Mouse (Mus musculus) layer of hippocampus, adult 8-10 months (tissue): ENCODE data around the gene 1500015O10Rik. TPM values are rescaled to one million over a fixed set of nuclear protein-coding genes. Genes with fewer than 3 reads are reported as not detected.

Experiments used
- DNase-seq, 2 experiments: peaks; one replicate each; pipeline ENCODE4 v3.0.0; 2022; ENCODE audit warnings: low spot score in 2 of 2
- total RNA-seq, 4 experiments: library from RNA; stranded (reverse); gene quantifications; 2 replicates each; pipeline ENCODE4 v1.2.4; 2022

The 1500015O10Rik gene
- total RNA-seq, 4 experiments from 2014 or later = 1.4 to 8.2 (median 3.3) TPM

DNA sequence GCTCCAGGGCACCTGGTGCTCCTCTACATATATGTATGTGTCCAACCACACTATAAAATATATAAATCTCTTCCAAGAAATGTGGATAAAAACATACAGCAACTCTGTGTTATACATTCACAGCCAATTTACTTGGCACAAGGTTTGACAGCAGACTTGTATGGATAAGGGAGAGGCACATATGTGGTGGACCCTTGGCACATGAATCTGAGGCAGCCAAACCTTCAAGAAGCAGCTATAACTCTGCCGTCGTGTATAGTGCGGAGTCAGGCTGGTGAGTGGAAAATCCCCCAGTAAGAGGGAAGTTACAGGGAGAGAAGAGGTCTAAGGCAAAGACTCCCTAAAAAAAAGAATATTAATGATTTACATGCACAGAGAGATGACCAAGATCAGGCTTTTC is 42.3 kb downstream of the 1500015O10Rik start:
- DNase-seq = no peak

DNA sequence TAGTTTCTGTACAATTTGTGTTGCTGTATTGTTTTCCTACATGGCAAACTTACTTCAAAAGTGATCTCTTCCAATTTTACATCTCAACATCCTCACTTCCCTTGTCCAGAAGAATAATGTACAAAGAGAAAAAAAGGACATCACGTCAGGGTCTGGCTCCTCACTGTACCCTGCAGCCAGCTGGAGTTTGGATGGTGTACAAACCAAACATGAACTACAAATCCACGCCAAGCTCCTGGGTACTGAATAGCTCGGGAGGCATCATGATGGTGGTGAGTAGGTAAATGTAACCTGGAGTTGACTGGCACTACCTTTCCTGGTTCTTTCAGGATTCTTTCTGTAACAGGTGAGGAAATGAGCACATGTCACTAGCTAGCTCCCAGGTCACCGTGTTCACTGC is 43.7 kb downstream of the 1500015O10Rik start:
- DNase-seq = no peak

DNA sequence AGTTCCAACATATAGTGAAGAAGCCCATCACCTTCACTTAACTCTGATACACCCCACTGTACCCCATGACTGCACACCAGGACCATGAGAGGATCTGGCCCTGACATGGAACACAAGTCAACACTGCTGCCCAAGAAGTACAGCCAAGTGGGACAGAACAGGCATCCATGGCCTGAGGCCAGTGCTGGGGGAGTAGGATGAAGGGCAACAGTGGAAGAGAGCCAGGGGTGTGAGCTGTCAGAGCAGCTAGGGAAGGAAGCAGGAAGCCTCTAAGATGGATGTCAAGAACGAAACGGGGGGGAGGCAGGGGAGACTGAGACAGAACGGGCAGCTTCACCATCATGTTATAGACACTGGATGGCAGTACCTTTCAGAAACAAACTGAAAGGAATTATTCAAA is 45.7 kb downstream of the 1500015O10Rik start:
- DNase-seq = no peak

- DNase-seq = no peak
Measured at GRCm38 (mm10) chr1:43781195-43781594, 50.8 kb downstream of the 1500015O10Rik start.

DNA sequence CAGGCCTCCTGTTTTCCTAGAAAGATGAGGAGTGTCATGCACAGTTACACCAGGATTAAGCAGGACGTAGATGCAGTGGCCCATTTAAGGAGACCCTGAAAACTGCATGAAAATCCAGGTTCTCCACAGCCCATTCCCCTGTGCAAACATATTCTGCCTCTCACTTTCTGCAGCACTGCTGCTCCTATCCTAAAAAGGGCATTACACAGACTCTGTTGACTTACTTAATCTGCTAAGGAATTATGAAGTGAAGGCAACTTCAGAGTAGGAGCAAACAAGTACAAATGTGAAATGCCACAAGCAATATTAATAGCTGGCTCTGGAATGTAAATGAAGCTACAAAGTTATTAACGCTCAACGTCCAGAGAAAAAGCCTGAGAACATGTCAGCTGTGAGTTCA is 51.3 kb downstream of the 1500015O10Rik start:
- DNase-seq = no peak

DNA sequence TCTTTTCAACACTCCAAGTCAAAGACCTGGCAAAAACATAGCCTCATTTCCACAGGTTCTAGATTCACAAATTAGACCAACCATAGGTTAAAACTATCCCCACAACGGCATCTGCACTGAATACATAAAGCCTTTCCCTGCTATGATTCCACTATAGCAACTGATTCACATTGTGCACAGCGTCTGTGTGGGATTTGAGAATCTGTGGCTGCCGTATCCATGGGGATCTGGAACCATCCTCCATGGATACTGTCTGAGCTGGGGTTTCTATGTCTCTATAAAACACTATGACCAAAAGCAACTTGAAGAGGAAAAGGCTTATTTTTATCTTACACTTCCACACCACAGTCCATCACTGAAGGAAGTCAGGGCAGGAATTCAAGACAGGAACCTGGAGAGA is 52.3 kb downstream of the 1500015O10Rik start:
- DNase-seq = peak in 1 of 2 experiments; percentile 37

- no peak for DNase-seq
Measured at GRCm38 (mm10) chr1:43783186-43783585, 52.8 kb downstream of the 1500015O10Rik start.

DNA sequence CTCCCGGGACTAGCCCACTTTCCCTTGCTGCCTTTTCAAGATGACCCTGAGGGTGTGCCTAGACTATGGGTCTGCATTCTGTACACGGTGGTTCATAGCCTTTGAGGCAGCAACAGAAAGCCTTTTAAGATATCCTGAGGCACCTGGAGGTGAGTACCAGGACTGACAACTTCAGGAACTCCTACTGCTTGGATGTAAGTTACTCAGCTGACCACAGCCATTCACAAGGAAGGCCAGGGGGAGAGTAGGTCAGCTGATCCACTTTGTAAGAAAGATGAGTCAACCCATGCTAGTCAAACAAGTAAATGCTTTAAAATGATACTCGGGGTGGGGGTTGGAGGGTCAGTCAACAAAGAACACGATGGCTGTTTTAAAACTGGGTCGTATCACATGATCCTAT is 54.9 kb downstream of the 1500015O10Rik start:
- no peak for DNase-seq

- DNase-seq = no peak
Measured at GRCm38 (mm10) chr1:43786711-43787110, 56.3 kb downstream of the 1500015O10Rik start.

DNA sequence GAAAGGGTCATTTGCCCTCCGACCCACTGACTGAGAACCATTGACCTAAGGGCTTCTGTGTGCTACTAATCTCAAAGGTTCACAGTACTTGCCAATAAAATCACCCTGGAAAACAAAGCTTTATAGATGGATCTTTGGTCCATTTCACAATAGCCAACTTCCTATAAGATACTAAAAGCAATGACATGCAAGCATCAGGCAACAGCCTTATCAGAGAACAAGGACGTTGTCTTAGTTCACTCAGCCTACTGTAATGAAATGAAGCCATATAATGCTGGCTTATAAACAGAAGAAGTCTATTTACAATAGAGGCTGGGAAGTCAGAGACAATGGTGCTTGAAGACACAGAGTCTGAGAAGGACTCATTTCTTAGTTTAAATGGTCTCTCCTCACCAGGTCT is 59.4 kb downstream of the 1500015O10Rik start:
- DNase-seq = no peak

Other genes with a start within 250 kb of the 1500015O10Rik start
- 10 to 100 TPM; 41.5 to 47.7 (median 43.2) TPM for gene Uxs1, start 97.2 kb downstream of the 1500015O10Rik start, total RNA-seq
- gene Tpp2, start 203.0 kb downstream of the 1500015O10Rik start, total RNA-seq = 10 to 100 TPM; 50.9 to 54.9 (median 51.3) TPM